In genomic region chr16:92247700-92248099, GRCm38 (mm10) we compare ENCODE assay signal across 35 mouse cellular contexts. TPM values are rescaled to one million over a fixed set of nuclear protein-coding genes. Genes with fewer than 3 reads are reported as not detected.
A peak's percentile ranks its signal among the peaks of the same experiment; 100 is the strongest.
DNase-seq lines count a peak whose midpoint lies in the region; ATAC-seq lines count a peak whose summit lies in the region.
"Had no signal": no experiment of that assay in that cellular context is flagged by ENCODE, and none has a peak within 500 bp of the region (broad histone marks: within the 10 kb centered on the region; RNA-seq: fewer than 3 reads in every experiment).

No protein-coding gene starts in this region.

- no peak for ATAC-seq in heart, embryonic 14.5 days (ENCODE audit: insufficient number of reproducible peaks, insufficient read depth, low FRiP score, low read depth)
- ATAC-seq in lung, embryonic 15.5 days (ENCODE audit: borderline replicate concordance, extremely low read depth, low FRiP score, low TSS enrichment), result no peak
- no peak for ATAC-seq in embryonic facial prominence, embryonic 14.5 days (ENCODE audit: low read depth)
- ATAC-seq: CD4-positive, CD25-positive, alpha-beta regulatory T cell, adult 4 months; forebrain, embryonic 16.5 days; midbrain, embryonic 15.5 days had no signal

- no peak overlapping the region for H3K4me3 ChIP-seq in heart, embryonic 14.5 days (ENCODE audit: control insufficient read depth in 1 of 2, insufficient read depth in 1 of 2, low read depth in 1 of 2, low read length in 2 of 2)
- no peak overlapping the region for H3K4me3 ChIP-seq in lung, embryonic 15.5 days
- H3K4me3 ChIP-seq in embryonic facial prominence, embryonic 14.5 days (ENCODE audit: low read depth, low read length), result no peak overlapping the region
- H3K4me3 ChIP-seq: forebrain, embryonic 10.5 days; heart, embryonic 10.5 days; hindbrain, embryonic 10.5 days; hindbrain, embryonic 15.5 days; layer of hippocampus, adult 2 months; left cerebral cortex, adult 2 months; limb, embryonic 12.5 days; liver, embryonic 15.5 days; midbrain, embryonic 10.5 days; midbrain, embryonic 15.5 days; neural tube, embryonic 12.5 days had no signal

- H3K36me3 ChIP-seq in heart, embryonic 14.5 days (ENCODE audit: control insufficient read depth, insufficient read depth, low read length), result no peaks in the 10 kb centered on the region
- H3K36me3 ChIP-seq in lung, embryonic 15.5 days, result no peaks in the 10 kb centered on the region
- H3K36me3 ChIP-seq in embryonic facial prominence, embryonic 14.5 days (ENCODE audit: control insufficient read depth, insufficient read depth, low read length), result no peaks in the 10 kb centered on the region
- H3K36me3 ChIP-seq: forebrain, embryonic 10.5 days; heart, embryonic 10.5 days; hindbrain, embryonic 10.5 days; hindbrain, embryonic 15.5 days; limb, embryonic 12.5 days; liver, embryonic 15.5 days; midbrain, embryonic 10.5 days; midbrain, embryonic 15.5 days; neural tube, embryonic 12.5 days had no signal

- peaks cover 5 to 6% of the 10 kb centered on the region in 2 experiments; a peak in 3 of 4 replicates for H3K4me1 ChIP-seq in heart, embryonic 14.5 days (ENCODE audit: control insufficient read depth in 2 of 2, insufficient read depth in 2 of 2, low read length in 2 of 2)
- 0 out of 2 replicates have a peak, but pooled peaks cover 7% of the 10 kb centered on the region for H3K4me1 ChIP-seq in lung, embryonic 15.5 days
- H3K4me1 ChIP-seq in embryonic facial prominence, embryonic 14.5 days (ENCODE audit: control insufficient read depth, insufficient read depth, low read length), result peaks cover 9% of the 10 kb centered on the region
- H3K4me1 ChIP-seq: hindbrain, embryonic 15.5 days; liver, embryonic 15.5 days; midbrain, embryonic 15.5 days; neural tube, embryonic 12.5 days had no signal

- H3K27me3 ChIP-seq in heart, embryonic 14.5 days (ENCODE audit: control insufficient read depth, insufficient read depth, low read length), result peaks cover 4% of the 10 kb centered on the region; the same call in 1 of the 2 replicates
- H3K27me3 ChIP-seq in lung, embryonic 15.5 days, result no peaks in the 10 kb centered on the region
- no peaks in the 10 kb centered on the region; the same call in 1 of the 2 replicates for H3K27me3 ChIP-seq in embryonic facial prominence, embryonic 14.5 days (replicated peaks; ENCODE audit: control insufficient read depth, insufficient read depth, low read length)
- H3K27me3 ChIP-seq: hindbrain, embryonic 15.5 days; limb, embryonic 12.5 days; liver, embryonic 15.5 days; midbrain, embryonic 15.5 days; neural tube, embryonic 12.5 days had no signal

- 0 out of 2 replicates have a peak overlapping the region, but pooled peaks have one; percentile 18 for H3K4me2 ChIP-seq in heart, embryonic 14.5 days (ENCODE audit: low read length)
- 0 out of 2 replicates have a peak overlapping the region, but pooled peaks have one; percentile 1 for H3K4me2 ChIP-seq in lung, embryonic 15.5 days
- H3K4me2 ChIP-seq in embryonic facial prominence, embryonic 14.5 days (ENCODE audit: low read depth, low read length), result peak overlapping the region; percentile 15
- H3K4me2 ChIP-seq: hindbrain, embryonic 15.5 days; limb, embryonic 12.5 days; liver, embryonic 15.5 days; midbrain, embryonic 15.5 days; neural tube, embryonic 12.5 days had no signal

- no peaks in the 10 kb centered on the region for H3K9me3 ChIP-seq in heart, embryonic 14.5 days (ENCODE audit: control insufficient read depth, low read length)
- H3K9me3 ChIP-seq in lung, embryonic 15.5 days, result no peaks in the 10 kb centered on the region
- no peaks in the 10 kb centered on the region for H3K9me3 ChIP-seq in embryonic facial prominence, embryonic 14.5 days (ENCODE audit: control insufficient read depth, low read length)
- H3K9me3 ChIP-seq: forebrain, embryonic 10.5 days; heart, embryonic 10.5 days; hindbrain, embryonic 10.5 days; hindbrain, embryonic 15.5 days; limb, embryonic 12.5 days; liver, embryonic 15.5 days; midbrain, embryonic 10.5 days; midbrain, embryonic 15.5 days; neural tube, embryonic 12.5 days had no signal

- WGBS in heart, embryonic 14.5 days, result 41% methylated on average over 11 of the region's 11 CpGs
- 22% methylated on average over 11 of the region's 11 CpGs for WGBS in lung, embryonic 15.5 days
- WGBS in embryonic facial prominence, embryonic 14.5 days, result 36% methylated on average over 11 of the region's 11 CpGs

- no peak overlapping the region for H3K27ac ChIP-seq in heart, embryonic 14.5 days (replicated peaks in 1 of 2; ENCODE audit: control insufficient read depth in 1 of 2, insufficient read depth in 1 of 2, low read depth in 2 of 2, low read length in 2 of 2)
- no peak overlapping the region for H3K27ac ChIP-seq in lung, embryonic 15.5 days
- H3K27ac ChIP-seq in embryonic facial prominence, embryonic 14.5 days (replicated peaks; ENCODE audit: low read depth, low read length), result no peak overlapping the region
- H3K27ac ChIP-seq: forebrain, embryonic 10.5 days; heart, embryonic 10.5 days; hindbrain, embryonic 10.5 days; hindbrain, embryonic 15.5 days; layer of hippocampus, adult 2 months; left cerebral cortex, adult 2 months; limb, embryonic 12.5 days; liver, embryonic 15.5 days; midbrain, embryonic 10.5 days; midbrain, embryonic 15.5 days; neural tube, embryonic 12.5 days had no signal

- no peak overlapping the region for H3K9ac ChIP-seq in heart, embryonic 14.5 days (ENCODE audit: low read length)
- H3K9ac ChIP-seq in lung, embryonic 15.5 days, result no peak overlapping the region
- no peak overlapping the region for H3K9ac ChIP-seq in embryonic facial prominence, embryonic 14.5 days (ENCODE audit: low read depth, low read length)
- H3K9ac ChIP-seq: hindbrain, embryonic 15.5 days; limb, embryonic 12.5 days; liver, embryonic 15.5 days; midbrain, embryonic 15.5 days; neural tube, embryonic 12.5 days had no signal

- no peak for DNase-seq in heart, adult 9 months (ENCODE audit: low spot score in 2 of 2)
- DNase-seq in lung, postnatal 4 days, result no peak
- peak; percentile 56 for DNase-seq in embryonic facial prominence, embryonic 14.5 days (ENCODE audit: low spot score)
- peak; percentile 50 for DNase-seq in lung, postnatal 36 days
- no peak for DNase-seq in gastrocnemius, adult 8-10 months (ENCODE audit: low spot score in 2 of 2)
- DNase-seq: adrenal gland, postnatal 25 days; cerebellum, adult 11-12 months; cerebellum, adult 9-11 months; gastrocnemius, postnatal 10 days; heart, postnatal 14 days; kidney, adult 18-20 months; kidney, postnatal 36 days; right cerebral cortex, adult 18-20 months; spleen, adult 18-20 months; thymus, adult 2 months; thymus, postnatal 36 days had no signal

RNA-seq across cellular contexts. Expression of gene Kcne2, which starts 44.5 kb away (rescaled TPM):
- 0.59 and 1.1 TPM in 2 replicates for polyA plus RNA-seq in heart, embryonic 14.5 days (2014; fragmentation: Nextera tagmentation; extraction: Ambion mirVana)
- polyA plus RNA-seq in lung, embryonic 15.5 days (2015; fragmentation: Nextera tagmentation; extraction: Ambion mirVana), result 0.63 and 0.81 TPM in 2 replicates
- 0.12 and 2.3 TPM in 2 replicates for polyA plus RNA-seq in embryonic facial prominence, embryonic 14.5 days (2014; fragmentation: Nextera tagmentation; extraction: Ambion mirVana)
- not detected for total RNA-seq in gastrocnemius, adult 8-10 months (2022)
- total RNA-seq: adrenal gland, adult 18-20 months; adrenal gland, postnatal 25 days; gastrocnemius, postnatal 10 days; heart, postnatal 14 days; liver, adult 2 months; megakaryocyte progenitor cell, adult 5-6 weeks had no signal
- polyA plus RNA-seq: CD4-positive, CD25-positive, alpha-beta regulatory T cell, adult 4 months; gonadal fat pad, adult 2 months; liver, adult 2 months; liver, embryonic 15.5 days had no signal

RNA-seq across cellular contexts. Expression of gene Smim11, which starts 53.4 kb away (rescaled TPM):
- polyA plus RNA-seq in heart, embryonic 14.5 days (2014; fragmentation: Nextera tagmentation; extraction: Ambion mirVana), result 129 and 132 TPM in 2 replicates
- polyA plus RNA-seq in lung, embryonic 15.5 days (2015; fragmentation: Nextera tagmentation; extraction: Ambion mirVana), result 129 TPM in 2 replicates
- 131 and 155 TPM in 2 replicates for polyA plus RNA-seq in embryonic facial prominence, embryonic 14.5 days (2014; fragmentation: Nextera tagmentation; extraction: Ambion mirVana)
- 10 to 100 TPM; 58.7 to 64.9 (median 60.5) TPM for total RNA-seq in gastrocnemius, adult 8-10 months (2022)

Comparison
In these comparisons a context has a peak if more than half of its experiments do, and no peak if none do; other contexts are left out.
1. DNase-seq: peak in embryonic facial prominence, embryonic 14.5 days (single experiment) and lung, postnatal 36 days (single experiment); none in heart, adult 9 months (0 of 2), lung, postnatal 4 days (0 of 2) and gastrocnemius, adult 8-10 months (0 of 2).
2. Peak in every context shown above with its lines, with median percentiles within 50 percentile points of each other: H3K4me2 ChIP-seq.